10 mouse cellular contexts compared by ENCODE assay signal in genomic region chr2:173353435-173354241, GRCm38 (mm10).
DNase-seq lines count a peak whose midpoint lies in the region; ATAC-seq and TF ChIP-seq lines count a peak whose summit lies in the region.
"Had no signal": no experiment of that assay in that cellular context is flagged by ENCODE, and none has a peak within 500 bp of the region (broad histone marks: within the 10 kb centered on the region; RNA-seq: fewer than 3 reads in every experiment).

No protein-coding gene starts in this region.

- DNase-seq in kidney, adult 18-20 months, result no peak
- peak; percentile 71 for DNase-seq in NIH3T3 (ENCODE audit: low read depth)
- no peak for DNase-seq in limb, embryonic 14.5 days (ENCODE audit: low spot score)
- DNase-seq in frontal cortex, postnatal 36 days (ENCODE audit: low spot score in 2 of 2), result no peak
- DNase-seq in thymus, postnatal 4 days, result no peak
- DNase-seq: adrenal gland, postnatal 25 days; cerebellum, adult 9-11 months had no signal

- no peak for TF ChIP-seq POLR2A in limb, embryonic 14.5 days (IDR thresholded peaks at IDR 0.05; ENCODE audit: borderline replicate concordance, extremely low read depth, insufficient read depth, insufficient read length)

- H3K9me3 ChIP-seq in kidney, embryonic 16.5 days (ENCODE audit: low read length), result no peaks in the 10 kb centered on the region
- no peaks in the 10 kb centered on the region for H3K9me3 ChIP-seq in embryonic facial prominence, embryonic 12.5 days
- H3K9me3 ChIP-seq in limb, embryonic 14.5 days (ENCODE audit: control insufficient read depth, low read length), result no peaks in the 10 kb centered on the region

- no peaks in the 10 kb centered on the region for H3K27me3 ChIP-seq in kidney, embryonic 16.5 days (ENCODE audit: insufficient read depth, low read length)
- H3K27me3 ChIP-seq in embryonic facial prominence, embryonic 12.5 days, result no peaks in the 10 kb centered on the region
- H3K27me3 ChIP-seq in limb, embryonic 14.5 days (ENCODE audit: control insufficient read depth, insufficient read depth, low read length), result no peaks in the 10 kb centered on the region

- no peak for ATAC-seq in kidney, embryonic 16.5 days (ENCODE audit: low FRiP score, low TSS enrichment)
- ATAC-seq in embryonic facial prominence, embryonic 12.5 days (ENCODE audit: insufficient number of reproducible peaks, insufficient read depth, low FRiP score, low TSS enrichment), result no peak
- no peak for ATAC-seq in limb, embryonic 14.5 days (ENCODE audit: low FRiP score, low read depth)
- ATAC-seq: forebrain, embryonic 14.5 days had no signal

- no peaks in the 10 kb centered on the region for H3K36me3 ChIP-seq in kidney, embryonic 16.5 days (ENCODE audit: insufficient read depth, low read length)
- H3K36me3 ChIP-seq in embryonic facial prominence, embryonic 12.5 days, result no peaks in the 10 kb centered on the region
- no peaks in the 10 kb centered on the region for H3K36me3 ChIP-seq in limb, embryonic 14.5 days (ENCODE audit: control insufficient read depth, insufficient read depth, low read length)

- peaks cover 21% of the 10 kb centered on the region for H3K4me1 ChIP-seq in kidney, embryonic 16.5 days (ENCODE audit: insufficient read depth, low read length)
- H3K4me1 ChIP-seq in embryonic facial prominence, embryonic 12.5 days, result peaks cover 45% of the 10 kb centered on the region
- peaks cover 27% of the 10 kb centered on the region for H3K4me1 ChIP-seq in limb, embryonic 14.5 days (ENCODE audit: control insufficient read depth, insufficient read depth, low read length)

- peak overlapping the region; percentile 90 for H3K27ac ChIP-seq in kidney, embryonic 16.5 days (ENCODE audit: low read length)
- peak overlapping the region; percentile 97 for H3K27ac ChIP-seq in embryonic facial prominence, embryonic 12.5 days
- H3K27ac ChIP-seq in limb, embryonic 14.5 days (replicated peaks; ENCODE audit: low read depth, low read length), result peak overlapping the region; percentile 94; the same call in 1 of the 2 replicates

- H3K4me3 ChIP-seq in kidney, embryonic 16.5 days (ENCODE audit: low read length), result no peak overlapping the region
- H3K4me3 ChIP-seq in embryonic facial prominence, embryonic 12.5 days, result no peak overlapping the region
- H3K4me3 ChIP-seq in limb, embryonic 14.5 days (replicated peaks; ENCODE audit: low read length), result no peak overlapping the region

- WGBS in kidney, embryonic 16.5 days, result 63% methylated on average over 16 of the region's 16 CpGs
- 71% methylated on average over 16 of the region's 16 CpGs for WGBS in embryonic facial prominence, embryonic 12.5 days
- WGBS in limb, embryonic 14.5 days, result 63% methylated on average over 16 of the region's 16 CpGs

- H3K4me2 ChIP-seq in kidney, embryonic 16.5 days (replicated peaks; ENCODE audit: low read depth, low read length), result no peak overlapping the region
- H3K4me2 ChIP-seq in embryonic facial prominence, embryonic 12.5 days (replicated peaks), result no peak overlapping the region
- H3K4me2 ChIP-seq in limb, embryonic 14.5 days (replicated peaks; ENCODE audit: low read depth, low read length, severe bottlenecking), result no peak overlapping the region

- no peak overlapping the region for H3K9ac ChIP-seq in kidney, embryonic 16.5 days (replicated peaks; ENCODE audit: low read length)
- no peak overlapping the region for H3K9ac ChIP-seq in embryonic facial prominence, embryonic 12.5 days
- no peak overlapping the region for H3K9ac ChIP-seq in limb, embryonic 14.5 days (ENCODE audit: low read depth, low read length, severe bottlenecking)
